Comparison of ENCODE assay signal across 21 mouse cellular contexts in the genomic region with DNA sequence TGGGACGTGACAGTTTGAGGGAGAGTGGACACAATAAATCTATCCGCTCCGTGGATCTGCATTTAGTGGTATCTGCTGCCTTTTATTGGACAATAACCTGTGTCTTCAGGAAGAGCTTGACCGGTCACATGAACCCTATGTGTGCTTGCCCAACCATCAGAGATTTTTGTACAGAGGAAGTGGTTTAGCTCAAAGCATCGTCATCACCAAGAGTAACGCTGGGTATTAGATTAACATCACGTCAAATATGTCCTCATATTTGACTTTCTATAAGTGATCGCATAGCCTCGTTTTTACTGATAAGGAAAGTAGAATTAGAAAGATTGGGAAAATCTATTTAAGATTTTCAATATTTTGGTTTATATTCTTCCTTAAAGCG. TPM values are rescaled to one million over a fixed set of nuclear protein-coding genes. Genes with fewer than 3 reads are reported as not detected.
DNase-seq lines count a peak whose midpoint lies in the region; ATAC-seq and TF ChIP-seq lines count a peak whose summit lies in the region.
"Had no signal": no experiment of that assay in that cellular context is flagged by ENCODE, and none has a peak within 500 bp of the region (broad histone marks: within the 10 kb centered on the region; RNA-seq: fewer than 3 reads in every experiment).

No protein-coding gene starts in this region.

- no peaks in the 10 kb centered on the region for H3K36me3 ChIP-seq in heart, embryonic 12.5 days
- H3K36me3 ChIP-seq in heart, postnatal 0 days (replicated peaks; ENCODE audit: control insufficient read depth, insufficient read depth, low read length): no peaks in the 10 kb centered on the region
- H3K36me3 ChIP-seq in lung, postnatal 0 days (ENCODE audit: insufficient read depth, low read length): no peaks in the 10 kb centered on the region
- H3K36me3 ChIP-seq: lung, embryonic 15.5 days had no signal

- H3K9ac ChIP-seq in heart, embryonic 12.5 days: no peak overlapping the region
- H3K9ac ChIP-seq in heart, postnatal 0 days (replicated peaks; ENCODE audit: low read depth, low read length): no peak overlapping the region
- H3K9ac ChIP-seq in lung, postnatal 0 days (replicated peaks; ENCODE audit: low read depth): no peak overlapping the region
- H3K9ac ChIP-seq: forebrain, embryonic 13.5 days; hindbrain, embryonic 14.5 days; liver, embryonic 14.5 days; lung, embryonic 15.5 days had no signal

- ATAC-seq in heart, embryonic 12.5 days (ENCODE audit: insufficient number of reproducible peaks, low FRiP score): no peak
- peak; percentile 21; the same call in 1 of the 2 replicates for ATAC-seq in heart, postnatal 0 days (ENCODE audit: insufficient read depth, low read depth)
- peak; percentile 23; the same call in 1 of the 2 replicates for ATAC-seq in lung, postnatal 0 days
- peak; percentile 52 for ATAC-seq in megakaryocyte progenitor cell, adult 5-6 weeks (replicated peaks; ENCODE audit: poor library complexity)
- ATAC-seq: activated CD4-positive, CD25-positive, alpha-beta regulatory T cell, adult 4 months; forebrain, embryonic 13.5 days; intestine, postnatal 0 days had no signal

- H3K9me3 ChIP-seq in heart, embryonic 12.5 days (replicated peaks): 0 out of 2 replicates have a peak, but pooled peaks cover 4% of the 10 kb centered on the region
- no peaks in the 10 kb centered on the region for H3K9me3 ChIP-seq in heart, postnatal 0 days (replicated peaks; ENCODE audit: control insufficient read depth, low read length)
- no peaks in the 10 kb centered on the region for H3K9me3 ChIP-seq in lung, postnatal 0 days (ENCODE audit: low read length)
- H3K9me3 ChIP-seq: lung, embryonic 15.5 days had no signal

- peak overlapping the region; percentile 41; the same call in 1 of the 2 replicates for H3K4me2 ChIP-seq in heart, embryonic 12.5 days
- peak overlapping the region; percentile 41; the same call in 1 of the 2 replicates for H3K4me2 ChIP-seq in heart, postnatal 0 days (ENCODE audit: low read depth, low read length)
- peak overlapping the region; percentile 22; the same call in 1 of the 2 replicates for H3K4me2 ChIP-seq in lung, postnatal 0 days (replicated peaks; ENCODE audit: low read depth, low read length)
- H3K4me2 ChIP-seq: forebrain, embryonic 13.5 days; hindbrain, embryonic 14.5 days had no signal

- TF ChIP-seq EP300 in heart, postnatal 0 days (IDR thresholded peaks at IDR 0.05; ENCODE audit: low read depth): no peak; the same call in 1 of the 2 replicates
- TF ChIP-seq EP300 in lung, postnatal 0 days (IDR thresholded peaks at IDR 0.05): 0 out of 2 replicates have a peak, but pooled peaks have one; percentile 1

- no peaks in the 10 kb centered on the region for H3K27me3 ChIP-seq in heart, embryonic 12.5 days (replicated peaks)
- H3K27me3 ChIP-seq in heart, postnatal 0 days (ENCODE audit: control insufficient read depth, insufficient read depth, low read length): no peaks in the 10 kb centered on the region
- H3K27me3 ChIP-seq in lung, postnatal 0 days (replicated peaks; ENCODE audit: insufficient read depth, low read length): no peaks in the 10 kb centered on the region
- H3K27me3 ChIP-seq: CH12.LX; forebrain, embryonic 13.5 days; lung, embryonic 15.5 days had no signal

- no peak for TF ChIP-seq POLR2A in lung, adult 2 months (IDR thresholded peaks at IDR 0.05; ENCODE audit: borderline replicate concordance, extremely low read depth, low read depth, low read length)

- TF ChIP-seq CTCF in heart, postnatal 0 days (IDR thresholded peaks at IDR 0.05; ENCODE audit: low read depth): no peak
- TF ChIP-seq CTCF in lung, postnatal 0 days (IDR thresholded peaks at IDR 0.05): no peak
- TF ChIP-seq CTCF in lung, adult 2 months (IDR thresholded peaks at IDR 0.05; ENCODE audit: insufficient read depth, low read length): no peak

- WGBS in heart, embryonic 12.5 days: 77% methylated on average over 10 of the region's 10 CpGs
- 67% methylated on average over 10 of the region's 10 CpGs for WGBS in heart, postnatal 0 days
- WGBS in lung, postnatal 0 days: 55% methylated on average over 10 of the region's 10 CpGs
- WGBS in lung, adult 2 months: 56% methylated on average over 10 of the region's 10 CpGs

- H3K4me3 ChIP-seq in heart, embryonic 12.5 days: no peak overlapping the region
- H3K4me3 ChIP-seq in heart, postnatal 0 days (ENCODE audit: low read depth, low read length): no peak overlapping the region
- no peak overlapping the region for H3K4me3 ChIP-seq in lung, postnatal 0 days (ENCODE audit: low read depth, low read length)
- no peak overlapping the region for H3K4me3 ChIP-seq in lung, adult 2 months (replicated peaks; ENCODE audit: extremely low read depth, low read depth, low read length)
- H3K4me3 ChIP-seq: forebrain, embryonic 13.5 days; lung, embryonic 15.5 days had no signal

- H3K27ac ChIP-seq in heart, embryonic 12.5 days (ENCODE audit: poor library complexity, severe bottlenecking): no peak overlapping the region
- peak overlapping the region; percentile 83 for H3K27ac ChIP-seq in heart, postnatal 0 days (ENCODE audit: low read depth)
- H3K27ac ChIP-seq in lung, postnatal 0 days (ENCODE audit: low read length): no peak overlapping the region
- H3K27ac ChIP-seq: forebrain, embryonic 13.5 days; hindbrain, embryonic 14.5 days; liver, embryonic 14.5 days; lung, embryonic 15.5 days had no signal

- no peak for DNase-seq in heart, adult 9 months (ENCODE audit: low spot score in 2 of 2)
- DNase-seq in heart, postnatal 0 days (ENCODE audit: low spot score): no peak
- DNase-seq in heart, adult 11 months: no peak
- peak; percentile 18 for DNase-seq in lung, postnatal 0 days (ENCODE audit: low spot score)
- DNase-seq in lung, adult 2 months: no peak
- no peak for DNase-seq in yolk sac, embryonic 10.5 days (ENCODE audit: low spot score)
- DNase-seq: cerebellum, adult 2 months; cerebellum, postnatal 14 days; gastrocnemius, postnatal 36 days; layer of hippocampus, adult 9-11 months; midbrain, embryonic 14.5 days; right cerebral cortex, postnatal 14 days had no signal

- H3K4me1 ChIP-seq in heart, embryonic 12.5 days (replicated peaks): peaks cover 35% of the 10 kb centered on the region
- peaks cover 32% of the 10 kb centered on the region for H3K4me1 ChIP-seq in heart, postnatal 0 days (ENCODE audit: control insufficient read depth, insufficient read depth)
- peaks cover 8% of the 10 kb centered on the region; the same call in 1 of the 2 replicates for H3K4me1 ChIP-seq in lung, postnatal 0 days (ENCODE audit: insufficient read depth, low read depth, low read length)
- peaks cover 10% of the 10 kb centered on the region for H3K4me1 ChIP-seq in lung, adult 2 months (ENCODE audit: control insufficient read depth, insufficient read depth, low read length)

RNA-seq across cellular contexts. Expression of gene Adamts9, which starts 45.3 kb away (rescaled TPM):
- polyA plus RNA-seq in heart, embryonic 12.5 days (2016; fragmentation: Nextera tagmentation; extraction: Ambion mirVana): 6.4 and 7.0 TPM in 2 replicates
- total RNA-seq in heart, postnatal 0 days (2014; rRNA removed; ENCODE audit: low replicate concordance): 27.8 and 35.5 TPM in 2 replicates
- 3.9 TPM in 2 replicates for polyA plus RNA-seq in heart, postnatal 0 days (2015; fragmentation: Nextera tagmentation; extraction: Ambion mirVana)
- polyA plus RNA-seq in lung, postnatal 0 days (2015; fragmentation: Nextera tagmentation; extraction: Ambion mirVana): 6.4 and 7.2 TPM in 2 replicates
- 6.7 and 12.2 TPM in 2 replicates for polyA plus RNA-seq in lung, adult 2 months (2012; rRNA removed)
- total RNA-seq in megakaryocyte progenitor cell, adult 5-6 weeks (2015): not detected in 2 replicates
- not detected in 2 replicates for total RNA-seq in megakaryocyte progenitor cell, adult 5-6 weeks (2017)
- total RNA-seq: CH12.LX had no signal
